Mouse (Mus musculus) embryonic fibroblast, embryonic 13.5 days (primary cell): ENCODE data around the gene Klk1b5.

Experiments
- CTCF ChIP-seq: IDR thresholded peaks from 2 replicates; pipeline ENCODE4 v1.5.1; 2011; ENCODE audit warnings: mild to moderate bottlenecking, control low read depth, low read length, moderate library complexity, borderline replicate concordance; ENCODE audit not compliant: insufficient read depth
- POLR2A ChIP-seq: IDR thresholded peaks from 2 replicates; pipeline ENCODE4 v1.6.1; 2011; ENCODE audit warnings: low read depth, mild to moderate bottlenecking, control low read depth, low read length, moderate library complexity

GRCm38 (mm10) chr7:44253023-44253616 lies 37.4 kb downstream of the Klk1b5 start:
- no peak for TF ChIP-seq CTCF
- TF ChIP-seq POLR2A, result no peak
